Mouse (Mus musculus): Measurements from ENCODE around the gene Pkp3.

Gene Pkp3

GRCm38 (mm10) chr7:141056976-141057375, 21.0 kb upstream of the Pkp3 start:
- no peak for DNase-seq (ENCODE audit: low read depth, low spot score)

DNA sequence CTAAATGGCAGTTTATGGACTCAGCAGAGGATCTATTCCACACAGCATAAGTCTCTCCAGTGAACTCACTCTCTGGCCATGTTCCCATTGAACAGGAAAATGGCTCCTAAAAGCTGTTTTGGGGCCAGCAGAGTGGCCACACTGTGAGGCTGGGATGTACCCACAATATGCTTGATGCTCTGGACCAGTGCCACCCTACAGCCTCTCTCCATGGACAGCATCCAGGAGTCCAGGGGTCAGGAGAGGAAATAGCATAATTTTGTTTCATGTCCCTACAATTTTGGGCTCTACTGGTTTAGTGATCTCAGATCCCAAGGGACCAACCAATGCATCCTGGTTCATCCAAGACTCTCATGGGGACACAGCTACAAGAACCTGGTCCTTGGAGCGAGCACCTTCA, 20.5 kb upstream of the Pkp3 start:
- no peak for DNase-seq (ENCODE audit: low read depth, low spot score)

DNA sequence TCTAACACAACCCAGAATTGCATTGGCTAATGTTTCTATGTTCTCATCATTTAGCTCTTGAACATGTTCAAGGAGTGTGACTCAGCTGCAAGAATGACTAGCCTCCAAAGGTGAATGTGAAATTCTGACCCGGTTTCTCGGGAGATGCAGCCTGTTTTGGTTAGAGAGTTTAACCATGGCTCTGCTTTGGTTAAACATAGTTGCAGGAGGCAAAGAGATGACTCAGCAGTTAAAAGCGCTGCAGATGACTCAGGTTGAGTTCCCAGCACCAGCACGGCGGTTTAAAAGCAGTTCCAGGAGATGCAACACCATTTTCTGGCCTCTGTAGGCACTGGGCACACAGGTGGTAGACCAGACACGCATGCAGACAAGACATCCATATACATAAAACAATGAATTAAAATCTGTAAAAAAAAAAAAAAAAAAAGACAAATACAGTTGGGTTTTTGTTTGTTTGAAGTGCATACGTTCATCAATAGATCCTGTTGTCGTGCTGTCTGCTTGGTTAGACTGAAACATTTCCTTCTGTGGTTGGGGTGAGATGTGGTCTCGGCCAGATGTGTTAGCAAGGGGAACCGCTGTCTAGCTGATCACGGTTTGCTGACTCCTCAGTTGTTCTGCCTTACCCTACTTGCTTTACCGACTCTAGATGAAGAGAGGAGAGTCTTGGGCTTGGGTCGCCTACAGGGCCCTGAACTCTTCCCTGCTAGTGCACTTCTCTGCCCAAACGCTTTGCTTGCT, 19.2 kb upstream of the Pkp3 start:
- DNase-seq (ENCODE audit: low read depth, low spot score), result peak; percentile 56

GRCm38 (mm10) chr7:141059929-141060328, 18.1 kb upstream of the Pkp3 start:
- DNase-seq (ENCODE audit: low read depth, low spot score), result no peak

GRCm38 (mm10) chr7:141060426-141061242, 17.4 kb upstream of the Pkp3 start, which contains the start of gene B4galnt4:
B4galnt4 (plus strand) TSS chr7:141061104.
- no peak for DNase-seq (ENCODE audit: low read depth, low spot score)

- no peak for DNase-seq (ENCODE audit: low read depth, low spot score)
Measured at GRCm38 (mm10) chr7:141061269-141061692, 16.7 kb upstream of the Pkp3 start.

- no peak for DNase-seq (ENCODE audit: low read depth, low spot score)
Measured at GRCm38 (mm10) chr7:141062525-141062924, 15.5 kb upstream of the Pkp3 start.

GRCm38 (mm10) chr7:141063353-141063752, 14.7 kb upstream of the Pkp3 start:
- DNase-seq (ENCODE audit: low read depth, low spot score), result no peak

GRCm38 (mm10) chr7:141064175-141064574, 13.8 kb upstream of the Pkp3 start:
- no peak for DNase-seq (ENCODE audit: low read depth, low spot score)

GRCm38 (mm10) chr7:141064576-141064975, 13.4 kb upstream of the Pkp3 start:
- no peak for DNase-seq (ENCODE audit: low read depth, low spot score)

GRCm38 (mm10) chr7:141068351-141068750, 9.7 kb upstream of the Pkp3 start:
- no peak for DNase-seq (ENCODE audit: low read depth, low spot score)

GRCm38 (mm10) chr7:141070058-141070862, 7.8 kb upstream of the Pkp3 start:
- DNase-seq (ENCODE audit: low read depth, low spot score), result peak; percentile 69

DNA sequence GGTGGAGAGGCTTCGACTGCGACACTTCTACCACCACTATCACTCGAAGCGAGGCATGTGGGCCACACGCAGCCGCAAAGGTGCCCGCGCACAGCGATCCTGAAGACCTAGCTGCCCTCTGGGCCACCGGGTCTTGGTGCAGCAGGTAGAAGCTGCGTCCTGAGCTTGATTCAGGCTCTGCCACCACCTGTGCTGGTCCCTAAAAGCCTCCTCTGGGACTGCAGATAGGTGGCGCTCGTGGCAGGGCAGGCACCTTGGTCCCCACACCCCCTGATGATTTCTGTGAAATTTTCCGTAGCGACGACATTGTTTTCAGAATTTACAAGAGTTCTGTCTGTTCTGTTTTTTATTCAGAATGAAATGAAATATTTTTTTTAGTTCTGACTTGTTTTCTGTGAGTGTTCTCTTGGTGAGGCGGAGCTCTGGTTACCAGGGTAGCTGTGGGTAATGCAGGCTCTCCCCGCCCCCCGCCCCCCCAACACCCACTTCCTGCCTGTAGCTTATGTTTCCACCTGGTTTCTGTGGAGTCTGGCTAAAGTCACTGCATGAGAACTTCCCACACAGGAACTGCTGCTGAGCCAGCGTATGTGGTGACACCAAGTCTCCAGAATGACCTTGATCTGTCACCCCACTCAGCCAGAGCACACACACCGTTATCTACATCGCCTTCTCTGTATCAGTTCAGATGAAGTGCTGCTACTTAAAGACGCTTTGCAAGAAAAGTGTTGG, 5.8 kb upstream of the Pkp3 start:
- no peak for DNase-seq (ENCODE audit: low read depth, low spot score)

GRCm38 (mm10) chr7:141073782-141074181, 4.2 kb upstream of the Pkp3 start:
- no peak for DNase-seq (ENCODE audit: low read depth, low spot score)

DNA sequence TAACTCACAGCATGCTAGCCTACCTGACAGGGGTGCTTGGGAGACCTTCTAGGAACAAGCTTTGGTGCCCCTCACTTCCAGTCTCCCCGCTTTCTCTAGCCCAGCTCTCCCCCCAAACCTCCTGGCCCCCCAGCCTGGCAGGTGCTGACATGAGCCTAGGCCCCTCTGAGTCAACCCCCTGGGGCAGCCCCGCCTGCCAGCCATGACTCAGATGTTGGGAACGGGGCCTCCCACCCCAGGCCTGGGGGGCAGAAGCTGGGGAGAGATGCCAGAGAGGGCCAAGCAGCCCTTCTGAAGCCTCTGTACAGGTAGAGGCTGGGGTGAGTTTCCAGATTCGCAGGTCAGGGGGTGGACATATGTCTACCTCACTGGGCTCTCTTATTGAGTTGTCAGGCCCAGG, 858 bp downstream of the Pkp3 start:
- DNase-seq (ENCODE audit: low read depth, low spot score), result peak; percentile 47

GRCm38 (mm10) chr7:141079481-141080449, 1.7 kb downstream of the Pkp3 start:
- no peak for DNase-seq (ENCODE audit: low read depth, low spot score)

DNA sequence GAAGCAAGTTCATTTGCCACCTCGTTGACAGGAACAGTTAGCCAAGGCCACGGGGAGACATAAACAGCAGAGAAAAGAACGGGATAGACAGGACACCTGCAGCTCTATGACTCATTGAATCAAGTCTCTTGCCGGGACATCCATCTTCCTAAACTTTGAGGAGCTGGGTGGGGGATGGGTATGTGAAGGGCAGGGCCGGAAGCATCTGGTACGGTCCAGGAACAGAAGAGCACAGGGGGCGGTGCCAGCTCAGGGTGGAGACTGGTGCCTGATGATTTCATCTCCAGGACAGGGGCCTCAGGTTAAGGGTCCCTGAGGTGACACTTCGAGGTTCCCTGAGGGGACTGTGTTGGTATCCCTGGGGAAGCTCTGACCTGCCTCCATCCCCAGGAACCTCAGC, 9.9 kb downstream of the Pkp3 start:
- no peak for DNase-seq (ENCODE audit: low read depth, low spot score)

DNA sequence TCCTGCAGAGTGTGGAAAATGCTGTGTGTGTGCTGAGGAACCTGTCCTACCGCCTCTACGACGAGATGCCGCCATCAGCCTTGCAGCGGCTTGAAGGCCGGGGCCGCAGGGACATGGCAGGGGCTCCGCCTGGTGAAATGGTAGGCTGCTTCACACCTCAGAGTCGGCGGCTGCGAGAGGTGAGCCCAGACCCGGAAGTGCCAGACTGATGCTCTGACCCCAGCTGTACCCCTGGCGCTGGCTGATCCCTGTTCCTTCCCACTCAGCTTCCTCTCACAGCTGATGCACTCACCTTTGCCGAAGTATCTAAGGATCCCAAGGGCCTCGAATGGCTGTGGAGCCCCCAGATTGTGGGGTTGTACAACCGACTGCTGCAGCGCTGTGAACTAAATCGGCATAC, 10.5 kb downstream of the Pkp3 start:
- no peak for DNase-seq (ENCODE audit: low read depth, low spot score)

GRCm38 (mm10) chr7:141090228-141090627, 12.2 kb downstream of the Pkp3 start:
- DNase-seq (ENCODE audit: low read depth, low spot score), result no peak

- no peak for DNase-seq (ENCODE audit: low read depth, low spot score)
Measured at GRCm38 (mm10) chr7:141092051-141092735, 14.2 kb downstream of the Pkp3 start.

Data from 3T3-L1 (cell line).